Mouse (Mus musculus): ENCODE measurements around the gene Hoxa7.

Hoxa7 gene

DNA sequence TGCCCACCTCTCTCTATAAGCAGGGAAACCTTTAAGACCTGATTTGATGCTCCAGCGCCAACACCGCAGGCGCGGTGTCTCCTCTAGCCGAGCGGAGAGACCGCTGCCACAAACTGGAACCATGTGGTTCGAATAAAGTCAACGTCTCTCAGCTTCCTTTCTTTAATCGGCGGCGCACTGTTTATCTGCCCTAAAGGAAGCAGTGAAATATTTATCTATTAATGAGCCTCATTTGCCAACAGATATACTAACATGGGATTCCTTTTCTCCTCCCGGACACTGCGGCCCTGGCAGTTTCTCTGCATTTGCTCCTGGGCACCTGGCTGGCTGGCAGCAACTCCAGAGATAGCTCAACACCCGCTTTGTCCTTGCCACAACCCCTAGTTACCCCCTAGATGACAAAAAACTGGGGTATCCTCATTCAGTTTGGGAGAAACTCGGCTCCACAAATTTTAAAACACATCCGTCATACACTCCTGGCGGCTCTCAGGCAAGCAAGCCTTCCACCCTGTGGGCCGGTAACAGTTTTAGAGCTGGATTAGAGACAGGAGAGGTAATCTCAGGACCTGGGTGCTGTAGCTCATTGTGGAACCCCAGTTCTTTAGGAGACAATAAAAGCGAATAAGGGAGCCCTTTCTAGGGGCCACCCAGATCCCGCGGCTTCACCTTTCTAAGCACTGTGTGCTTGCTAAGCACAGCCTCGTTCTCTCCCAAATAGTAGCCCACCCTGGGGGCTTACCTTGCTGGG, 3.6 kb downstream of the Hoxa7 start:
- no peak; the same call in 1 of the 2 replicates for TF ChIP-seq GATA4 (IDR thresholded peaks at IDR 0.05; ENCODE audit: insufficient replicate concordance, low read length)

DNA sequence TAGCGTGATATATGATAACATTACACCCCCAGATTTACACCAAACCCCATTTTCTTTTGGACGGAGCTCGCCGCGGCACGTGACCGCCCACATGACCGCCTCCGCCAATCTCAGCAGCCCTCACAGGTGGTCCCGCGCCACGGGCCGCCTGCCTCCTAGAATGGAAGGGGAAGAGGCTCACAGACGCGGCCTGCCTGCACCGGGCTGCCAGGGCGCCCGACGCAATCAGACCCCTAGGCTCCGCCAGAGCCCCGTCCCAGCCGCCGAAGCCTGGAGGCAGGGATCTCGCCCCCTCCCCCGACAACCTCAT, 4.2 kb downstream of the Hoxa7 start:
- no peak for TF ChIP-seq GATA4 (IDR thresholded peaks at IDR 0.05; ENCODE audit: insufficient replicate concordance, low read length)

DNA sequence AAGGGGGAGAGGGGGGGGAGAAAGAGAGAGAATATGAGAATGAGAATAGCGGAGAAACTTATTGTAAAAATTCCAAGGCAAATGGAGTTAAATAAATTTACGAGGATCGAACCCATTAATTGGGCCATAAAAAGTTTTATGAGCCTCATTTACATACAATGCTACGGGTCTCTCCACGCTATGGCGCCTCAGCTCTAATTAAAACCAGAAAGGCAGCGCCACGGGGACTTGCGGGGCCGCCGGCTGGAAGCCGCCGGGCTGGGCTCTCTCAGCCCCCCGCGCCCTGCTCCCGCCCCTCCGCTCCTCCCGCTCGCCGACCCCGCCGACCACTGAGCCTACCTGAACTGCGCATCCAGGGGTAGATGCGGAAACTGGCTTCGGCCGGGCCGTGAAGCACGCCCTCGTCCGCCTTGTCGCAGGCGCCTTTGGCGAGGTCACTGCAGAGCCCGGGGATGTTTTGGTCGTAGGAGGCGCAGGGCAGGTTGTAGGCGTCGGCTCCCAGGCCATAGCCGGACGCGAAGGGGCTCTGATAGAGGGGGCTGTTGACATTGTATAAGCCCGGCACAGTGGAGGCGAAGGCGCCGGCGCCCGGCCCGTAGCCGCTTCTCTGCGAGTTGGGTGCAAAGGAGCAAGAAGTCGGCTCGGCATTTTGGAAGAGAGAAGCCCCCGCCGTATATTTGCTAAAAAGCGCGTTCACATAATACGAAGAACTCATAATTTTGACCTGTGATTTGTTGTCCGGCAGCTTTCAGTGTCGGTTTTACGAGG, 4.8 kb downstream of the Hoxa7 start:
- TF ChIP-seq GATA4 (IDR thresholded peaks at IDR 0.05; ENCODE audit: insufficient replicate concordance, low read length): no peak

DNA sequence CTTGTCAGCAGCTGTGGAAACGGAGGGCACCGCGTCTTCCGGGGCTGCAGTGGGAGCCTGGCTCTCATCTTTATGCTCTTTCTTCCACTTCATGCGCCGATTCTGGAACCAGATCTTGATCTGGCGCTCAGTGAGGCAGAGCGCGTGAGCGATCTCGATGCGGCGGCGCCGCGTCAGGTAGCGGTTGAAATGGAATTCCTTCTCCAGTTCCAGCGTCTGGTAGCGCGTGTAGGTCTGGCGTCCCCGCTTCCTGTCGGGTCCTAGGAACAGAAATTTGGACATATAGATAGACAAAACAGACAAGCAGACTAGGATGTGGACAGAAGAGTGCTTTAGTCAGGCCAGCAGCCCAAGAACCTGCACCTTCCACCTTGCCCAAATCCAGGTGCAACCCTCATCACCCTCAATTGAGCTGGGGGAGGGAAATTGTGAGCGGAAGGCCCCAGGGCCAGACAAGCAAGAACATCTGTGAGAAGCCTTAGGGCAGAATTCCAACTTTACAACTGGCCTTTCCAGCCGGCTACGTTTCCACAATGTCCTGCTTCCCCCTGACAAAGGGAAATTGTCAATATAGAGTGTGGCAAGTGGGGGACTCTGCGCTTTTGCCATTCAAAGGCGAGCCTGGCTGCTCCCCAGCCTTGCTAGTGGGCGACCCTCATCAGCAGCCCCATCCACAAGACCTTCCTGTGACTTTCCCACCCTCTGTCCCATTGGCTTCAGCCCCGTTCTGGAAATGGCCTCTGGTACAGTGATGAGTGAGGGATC, 5.7 kb downstream of the Hoxa7 start:
- TF ChIP-seq GATA4 (IDR thresholded peaks at IDR 0.05; ENCODE audit: insufficient replicate concordance, low read length): no peak

DNA sequence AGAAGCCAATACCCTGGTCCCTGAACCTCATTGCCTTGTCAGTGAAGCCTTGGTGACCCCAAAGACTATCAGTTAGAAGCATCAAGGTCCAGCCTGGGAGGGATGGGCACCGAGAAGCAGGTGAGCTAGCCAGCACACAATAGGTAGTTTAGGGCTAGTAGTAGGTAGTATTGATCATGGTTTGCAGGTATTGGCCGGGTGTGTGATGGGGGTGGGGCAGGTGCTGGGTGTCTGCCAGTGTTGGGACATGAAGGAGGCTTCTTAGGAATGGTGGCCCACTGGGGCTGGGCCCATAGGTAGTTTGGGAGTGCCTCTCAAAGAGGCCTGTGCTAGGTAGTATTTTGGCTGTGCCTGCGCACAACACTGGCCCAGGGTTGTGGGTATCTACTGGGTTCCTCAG, 6.6 kb downstream of the Hoxa7 start:
- no peak for TF ChIP-seq GATA4 (IDR thresholded peaks at IDR 0.05; ENCODE audit: insufficient replicate concordance, low read length)

DNA sequence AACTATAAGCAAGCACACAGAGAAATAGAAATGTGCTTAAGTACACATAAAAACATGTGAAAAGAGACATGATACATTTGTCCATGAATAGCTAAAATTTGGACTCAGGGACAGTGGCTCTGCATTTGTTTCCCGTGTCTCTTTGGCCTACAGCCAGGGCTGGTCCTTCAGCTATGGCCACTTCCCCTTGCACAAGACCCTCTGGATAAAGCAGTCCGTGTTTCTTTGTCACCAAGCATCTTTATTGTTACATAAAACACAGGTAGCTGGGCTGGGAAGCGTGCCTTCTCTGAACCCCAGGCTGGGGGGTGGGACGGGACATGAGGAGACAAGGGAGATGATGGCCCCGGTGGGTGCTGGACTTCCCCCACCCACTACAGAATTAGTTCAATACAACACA, 7.4 kb downstream of the Hoxa7 start:
- no peak for TF ChIP-seq GATA4 (IDR thresholded peaks at IDR 0.05; ENCODE audit: insufficient replicate concordance, low read length)

DNA sequence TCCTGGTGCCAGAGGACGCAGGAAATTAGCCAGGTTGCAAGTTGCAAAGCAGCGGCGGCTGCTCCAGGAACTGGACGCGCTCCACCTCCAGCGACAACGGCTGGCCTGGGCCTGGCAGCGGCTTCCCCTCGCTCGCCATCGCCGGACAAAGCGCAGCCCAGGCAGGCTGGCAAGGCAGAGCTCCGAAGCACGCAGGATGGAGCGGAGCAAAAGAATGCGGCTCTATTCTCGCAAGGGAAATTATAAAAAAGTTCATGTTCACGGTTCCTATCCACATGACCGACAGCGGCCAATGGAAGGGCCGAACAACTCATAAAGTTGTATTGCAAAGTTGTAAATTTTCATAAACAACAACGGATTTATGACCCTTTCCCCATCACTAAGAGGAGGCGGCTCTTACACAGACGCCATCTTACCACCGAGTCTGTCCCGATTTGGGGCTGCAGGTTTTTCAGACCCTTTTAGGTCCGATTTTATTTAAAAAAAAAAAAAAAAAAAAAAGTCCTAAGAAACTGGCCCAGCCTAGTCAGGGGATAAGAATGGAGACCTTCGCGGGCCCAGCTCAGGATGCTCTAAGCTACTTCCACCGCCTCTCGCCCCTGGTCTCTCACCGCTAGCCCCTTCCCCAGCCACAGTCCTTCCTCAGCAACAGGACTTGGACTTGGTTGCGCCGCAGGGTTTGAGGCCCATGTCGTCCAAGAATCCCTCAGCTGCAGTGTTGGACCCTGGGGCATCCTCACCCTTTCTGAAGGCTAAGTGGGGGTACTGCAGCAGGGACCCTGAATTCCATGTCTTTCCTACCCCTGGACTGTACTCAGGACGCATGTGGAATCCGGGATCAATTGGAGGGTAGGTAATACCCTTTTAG, 8.3 kb downstream of the Hoxa7 start, which contains the start of the genes Hoxa3 and Gm28308:
TSS of gene Hoxa3 (minus strand) at position 218 of the 868 bp plus-strand sequence.
TSS of gene Gm28308 (minus strand) at position 221 of the 868 bp plus-strand sequence.
- TF ChIP-seq GATA4 (IDR thresholded peaks at IDR 0.05; ENCODE audit: insufficient replicate concordance, low read length): no peak

DNA sequence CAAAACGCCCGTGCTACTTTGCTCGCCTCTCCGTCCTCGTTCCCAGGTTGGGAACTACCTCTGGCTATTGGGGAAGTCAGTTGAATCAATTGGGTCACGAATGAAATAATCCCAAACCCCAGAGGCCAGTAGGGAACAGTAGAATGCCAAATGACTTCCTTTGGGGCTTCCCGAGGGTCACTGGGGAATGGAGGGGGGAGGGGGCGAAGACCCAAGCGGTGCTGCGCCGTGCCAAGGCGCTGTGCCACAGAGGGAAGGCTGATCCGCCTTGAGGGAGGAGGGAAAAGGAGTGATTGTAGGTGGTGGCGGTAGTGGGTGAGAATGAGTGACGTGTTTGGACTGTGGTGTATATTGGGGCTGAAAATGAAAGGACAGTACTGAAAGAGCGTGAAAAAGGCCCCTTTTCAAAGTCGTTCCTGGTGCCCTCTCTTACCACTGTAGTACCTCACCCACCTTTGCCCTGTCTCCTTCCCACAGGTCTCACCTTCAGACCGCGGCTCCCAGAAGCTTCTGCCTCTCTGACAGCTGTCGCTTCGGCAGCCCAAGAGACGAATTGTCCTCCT, 9.0 kb downstream of the Hoxa7 start:
- TF ChIP-seq GATA4 (IDR thresholded peaks at IDR 0.05; ENCODE audit: insufficient replicate concordance, low read length): no peak

DNA sequence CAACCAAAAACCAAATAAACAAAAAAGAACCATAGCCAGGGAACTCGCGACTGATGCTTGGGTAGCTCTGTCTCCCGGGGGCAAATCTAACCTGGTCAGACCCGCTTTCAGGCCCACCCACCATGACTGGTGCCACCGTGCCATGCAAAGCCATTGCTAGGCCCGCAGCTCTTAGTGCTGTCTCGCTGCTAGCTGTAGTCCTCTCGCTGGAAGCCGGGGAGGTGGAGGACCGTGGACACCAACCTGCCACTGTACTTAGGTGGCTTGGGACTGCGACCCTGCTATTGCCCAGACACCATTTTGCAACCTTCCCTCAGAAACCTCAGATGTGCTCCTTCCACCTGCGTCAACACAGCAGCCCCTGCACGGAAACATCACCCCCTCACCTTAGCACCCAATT, 9.7 kb downstream of the Hoxa7 start:
- no peak for TF ChIP-seq GATA4 (IDR thresholded peaks at IDR 0.05; ENCODE audit: insufficient replicate concordance, low read length)

DNA sequence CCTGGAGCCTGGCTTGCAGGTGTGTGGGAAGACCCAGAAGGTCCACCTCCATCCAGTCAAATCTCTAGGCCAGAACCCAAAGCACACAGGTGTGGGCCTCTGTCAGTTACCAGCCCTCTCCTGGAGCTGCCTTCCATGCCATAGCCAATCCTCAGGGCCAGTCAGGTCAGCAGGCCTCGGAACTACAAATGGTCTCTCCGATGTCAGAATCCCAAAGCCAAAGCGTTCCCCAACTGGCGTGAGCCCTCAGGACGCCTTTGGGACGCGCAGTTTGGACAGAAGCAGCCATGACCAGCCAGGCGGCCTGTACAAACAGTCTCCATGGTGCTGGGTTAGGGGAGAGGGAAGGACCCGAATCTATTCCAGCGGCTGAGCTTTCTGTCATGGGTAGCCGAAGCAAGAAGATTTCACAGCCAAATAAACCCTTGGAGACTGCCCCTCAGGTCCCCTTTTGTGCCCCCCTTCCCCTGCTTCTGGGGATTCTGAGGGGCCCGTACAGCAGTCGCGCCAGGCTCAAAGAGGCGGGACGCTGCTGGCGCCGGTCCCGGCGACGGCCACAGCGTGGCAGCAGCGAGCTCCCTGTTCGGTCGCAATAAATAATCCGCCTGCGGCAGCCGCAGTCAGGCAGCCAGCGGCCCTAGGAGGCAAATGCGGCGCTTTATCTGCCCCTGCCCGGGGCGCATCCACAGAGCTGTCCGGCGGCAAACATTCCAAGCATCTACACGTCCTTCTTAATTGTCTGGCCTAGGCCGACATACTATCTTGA, 10.3 kb downstream of the Hoxa7 start:
- no peak; the same call in 1 of the 2 replicates for TF ChIP-seq GATA4 (IDR thresholded peaks at IDR 0.05; ENCODE audit: insufficient replicate concordance, low read length)

DNA sequence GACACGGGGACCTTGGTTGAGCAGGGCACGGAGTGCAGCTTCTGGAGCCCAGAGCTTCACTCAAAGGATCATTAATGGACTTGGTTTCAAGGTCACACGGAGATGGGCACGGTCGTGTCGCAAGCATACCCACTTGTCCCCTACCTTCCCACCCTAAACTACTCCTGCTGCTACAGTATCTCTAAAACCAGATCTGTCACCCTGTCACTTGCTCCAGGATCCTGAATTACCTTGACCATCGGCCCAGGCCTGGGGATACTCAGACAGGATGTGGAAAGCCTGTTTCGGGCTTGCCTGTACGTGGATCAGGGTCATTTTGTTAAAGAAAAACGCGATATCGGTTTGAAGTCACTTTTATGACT, 12.0 kb downstream of the Hoxa7 start:
- TF ChIP-seq GATA4 (IDR thresholded peaks at IDR 0.05; ENCODE audit: insufficient replicate concordance, low read length): no peak

DNA sequence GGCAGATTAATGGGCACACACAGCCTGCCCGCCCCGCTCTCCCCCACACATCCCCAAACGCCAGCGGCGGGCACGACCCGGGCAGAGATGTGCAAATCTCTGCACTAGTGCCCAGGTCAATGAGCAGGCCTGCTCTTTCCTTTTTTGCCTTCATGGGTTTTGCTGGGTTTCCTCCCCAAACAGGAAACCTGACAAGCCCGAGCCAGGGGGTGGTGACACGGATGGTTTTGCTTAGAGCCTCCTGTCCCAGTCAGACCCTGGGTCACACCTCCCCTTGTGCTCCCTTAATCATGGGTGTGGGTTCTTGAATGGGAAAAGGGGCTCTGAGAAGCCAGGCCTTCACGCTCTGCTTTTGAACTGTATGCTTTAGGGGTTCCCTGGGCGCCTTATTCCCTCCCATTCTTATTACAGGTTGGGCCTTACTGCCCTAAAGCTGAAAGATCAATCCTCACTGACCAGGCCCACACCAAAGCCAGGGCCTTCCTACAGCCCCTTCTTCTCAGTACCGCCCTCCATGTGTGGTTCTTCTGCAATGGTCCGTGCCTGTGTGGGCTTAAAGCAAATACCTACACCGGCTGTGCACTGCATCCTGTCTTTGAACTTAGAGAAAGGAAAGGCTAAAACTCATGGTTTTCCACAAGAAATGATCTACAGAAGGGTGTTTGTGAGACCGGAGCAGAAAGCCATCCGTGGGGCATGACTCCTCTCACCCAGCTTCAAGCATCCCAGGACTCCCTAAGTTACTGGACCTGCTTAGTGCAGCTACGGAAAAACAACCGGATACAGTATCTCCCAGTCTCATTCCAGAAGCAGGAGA, 12.6 kb downstream of the Hoxa7 start:
- TF ChIP-seq GATA4 (IDR thresholded peaks at IDR 0.05; ENCODE audit: insufficient replicate concordance, low read length): no peak
